Mouse (Mus musculus) cerebellum, postnatal 4 days (tissue): ENCODE measurements around the gene Akap6.
A peak's percentile ranks its signal among the peaks of the same experiment; 100 is the strongest.
"Not testable (repeated sequence)": the region's sequence is repeated elsewhere in the genome, so short reads cannot be mapped to it uniquely, and the experiment has no call there.

Experiments used
- DNase-seq, 2 experiments: peaks; one replicate each; pipeline ENCODE4 v3.0.0; 2022; ENCODE audit warnings: low spot score in 2 of 2, mixed read lengths in 1 of 2

The Akap6 gene

GRCm38 (mm10) chr12:52711857-52712640, 12.9 kb downstream of the Akap6 start:
- DNase-seq: no peak

DNA sequence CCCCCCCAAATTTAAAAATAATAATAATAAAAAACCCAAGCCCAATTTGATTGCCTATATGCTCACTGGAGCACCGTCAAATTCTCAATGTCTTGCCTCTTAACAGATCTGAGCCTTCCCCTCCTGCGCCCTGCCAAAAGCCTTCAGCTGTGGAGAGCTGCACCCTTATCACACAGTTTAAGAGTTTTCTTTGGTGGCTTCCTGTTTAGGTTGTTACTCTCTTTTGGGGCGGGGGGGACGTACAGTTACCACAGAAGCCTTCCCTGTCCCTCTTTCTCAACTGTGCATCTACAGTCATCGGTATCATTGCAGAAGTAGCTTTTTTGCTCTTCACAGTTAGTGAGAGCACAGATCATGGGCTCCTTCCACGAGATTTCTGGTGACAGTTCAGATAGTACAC, 19.2 kb downstream of the Akap6 start:
- no peak for DNase-seq

GRCm38 (mm10) chr12:52719232-52719631, 20.0 kb downstream of the Akap6 start:
- no peak for DNase-seq

- no peak for DNase-seq
These were observed 20.5 kb downstream of the Akap6 start for GRCm38 (mm10) chr12:52719681-52720080.

DNA sequence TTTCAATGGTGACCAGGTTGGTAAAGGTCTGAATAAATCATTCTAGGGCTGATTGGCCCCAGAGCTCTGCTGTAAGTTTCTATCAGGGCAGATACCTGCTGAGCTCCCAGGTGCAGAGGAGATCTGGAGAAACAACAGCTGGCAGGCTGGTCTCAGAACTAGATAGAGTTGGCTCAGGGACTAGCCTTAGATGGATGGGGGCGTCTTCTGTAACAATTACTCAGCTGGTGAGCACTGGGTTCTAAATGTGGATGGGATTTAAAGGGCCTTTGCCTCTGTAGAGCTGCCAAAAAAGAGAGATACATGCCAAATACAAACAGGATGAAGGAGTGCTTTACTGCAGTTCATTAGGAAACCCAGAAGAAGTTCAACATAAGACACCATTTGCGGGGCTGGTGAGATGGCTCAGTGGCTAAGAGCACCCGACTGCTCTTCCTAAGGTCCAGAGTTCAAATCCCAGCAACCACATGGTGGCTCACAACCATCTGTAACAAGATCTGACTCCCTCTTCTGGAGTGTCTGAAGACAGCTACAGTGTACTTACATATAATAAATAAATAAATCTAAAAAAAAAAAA, 24.9 kb downstream of the Akap6 start:
- not testable (repeated sequence) for DNase-seq

- no peak for DNase-seq
These were observed 27.4 kb downstream of the Akap6 start for GRCm38 (mm10) chr12:52726434-52727231.

GRCm38 (mm10) chr12:52729396-52729795, 30.2 kb downstream of the Akap6 start:
- no peak for DNase-seq

- not testable (repeated sequence) for DNase-seq
These were observed 36.0 kb downstream of the Akap6 start for GRCm38 (mm10) chr12:52735161-52735560.

GRCm38 (mm10) chr12:52737151-52737550, 38.0 kb downstream of the Akap6 start:
- DNase-seq: no peak

DNA sequence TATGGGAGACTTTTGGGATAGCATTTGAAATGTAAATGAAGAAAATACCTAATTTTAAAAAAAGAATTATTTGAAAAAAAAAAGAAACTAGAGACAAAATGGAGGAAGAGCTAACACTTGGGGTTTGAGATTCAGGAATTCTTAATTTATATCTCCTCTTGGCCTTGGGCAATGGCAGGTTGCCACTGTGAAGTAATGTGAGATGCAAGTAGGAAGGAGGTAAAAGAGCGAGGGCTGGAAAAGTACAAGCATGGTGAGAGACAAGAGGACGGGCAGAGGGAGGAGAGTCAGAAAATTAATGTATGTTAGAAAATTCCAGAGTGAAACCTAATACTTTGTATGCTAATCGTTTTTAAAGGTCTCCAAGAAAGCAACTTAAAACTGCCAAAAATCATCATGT, 40.1 kb downstream of the Akap6 start:
- no peak for DNase-seq

- no peak for DNase-seq
These were observed 42.6 kb downstream of the Akap6 start for GRCm38 (mm10) chr12:52741801-52742200.

DNA sequence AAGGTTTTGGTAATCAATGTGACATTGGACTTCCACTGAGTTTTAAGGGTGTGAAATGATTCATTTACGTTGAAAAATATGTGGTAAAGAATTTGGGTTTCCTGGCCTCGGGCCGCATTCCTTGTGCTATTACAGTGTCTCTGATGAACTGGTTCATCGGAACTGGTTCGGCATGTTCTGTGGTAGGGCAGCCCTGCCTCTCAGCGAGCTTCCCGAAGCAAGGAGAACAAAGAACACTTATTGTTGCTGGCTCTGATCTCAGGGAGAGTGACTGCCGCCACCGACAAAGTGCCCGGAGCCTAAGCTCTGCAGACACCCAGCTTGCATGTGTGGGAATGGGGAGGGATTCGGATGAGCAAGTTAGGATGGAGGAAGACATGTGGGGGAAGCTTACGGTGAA, 50.8 kb downstream of the Akap6 start:
- no peak for DNase-seq

GRCm38 (mm10) chr12:52755649-52756048, 56.5 kb downstream of the Akap6 start:
- no peak for DNase-seq

GRCm38 (mm10) chr12:52757881-52758280, 58.7 kb downstream of the Akap6 start:
- no peak for DNase-seq

GRCm38 (mm10) chr12:52764046-52764445, 64.9 kb downstream of the Akap6 start:
- no peak for DNase-seq

DNA sequence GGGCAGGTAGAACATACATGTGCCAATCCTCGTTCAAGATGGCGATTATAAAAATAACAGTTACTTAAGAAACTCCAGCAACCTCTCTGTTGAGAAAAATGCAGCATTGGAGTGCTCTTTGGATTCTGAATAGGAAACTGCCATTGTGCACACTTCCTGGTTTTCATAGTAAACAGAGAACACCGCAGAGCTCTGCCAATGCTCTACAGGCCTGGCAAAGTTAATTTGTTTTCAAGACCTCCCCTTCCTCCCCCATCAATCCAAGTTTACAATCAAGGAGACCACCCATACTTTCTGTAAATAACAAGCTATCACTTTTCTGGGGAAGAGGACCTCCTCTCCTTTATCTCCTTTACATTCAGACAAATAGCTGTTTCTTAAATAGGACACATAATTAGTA, 65.6 kb downstream of the Akap6 start:
- DNase-seq: no peak

GRCm38 (mm10) chr12:52769561-52769960, 70.4 kb downstream of the Akap6 start:
- no peak for DNase-seq

DNA sequence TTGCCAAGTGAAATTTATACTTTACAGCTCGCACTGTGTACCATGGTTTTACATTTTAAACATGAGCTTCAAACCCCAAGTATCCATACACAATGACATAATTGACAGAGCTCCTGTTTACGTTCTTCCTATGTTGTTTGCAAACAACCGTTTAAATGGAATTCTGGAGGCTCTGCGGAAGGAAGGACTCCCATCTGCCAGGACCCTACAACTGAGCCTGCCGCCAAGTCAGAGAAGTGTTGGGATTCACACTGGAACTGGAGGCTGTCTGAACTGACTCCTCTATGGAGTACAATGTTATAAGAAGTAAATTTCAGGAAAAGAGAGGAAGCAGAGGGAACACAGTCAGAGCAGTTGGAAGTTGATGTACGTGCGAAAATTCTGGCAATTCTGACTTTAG, 72.7 kb downstream of the Akap6 start:
- no peak for DNase-seq

- no peak for DNase-seq
These were observed 73.5 kb downstream of the Akap6 start for GRCm38 (mm10) chr12:52772494-52773280.

DNA sequence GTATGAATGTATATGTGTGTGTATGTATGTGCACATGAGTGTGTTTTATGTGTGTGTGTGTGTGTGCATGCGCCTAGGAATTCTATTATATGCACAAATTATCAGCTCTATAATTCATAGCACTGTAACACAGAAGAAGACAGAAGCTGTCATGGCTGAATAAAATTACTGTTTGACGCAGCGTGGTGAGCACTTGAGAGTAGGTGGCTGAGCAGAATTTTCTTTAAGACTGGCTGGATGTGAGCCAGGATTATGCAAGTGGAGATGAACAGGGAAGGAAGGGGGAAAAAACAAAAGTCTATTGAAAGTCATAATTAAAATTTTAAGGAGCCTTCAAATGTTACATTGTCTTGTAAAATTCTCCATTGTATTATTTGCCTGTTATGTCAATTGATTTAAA, 74.7 kb downstream of the Akap6 start:
- DNase-seq: no peak

DNA sequence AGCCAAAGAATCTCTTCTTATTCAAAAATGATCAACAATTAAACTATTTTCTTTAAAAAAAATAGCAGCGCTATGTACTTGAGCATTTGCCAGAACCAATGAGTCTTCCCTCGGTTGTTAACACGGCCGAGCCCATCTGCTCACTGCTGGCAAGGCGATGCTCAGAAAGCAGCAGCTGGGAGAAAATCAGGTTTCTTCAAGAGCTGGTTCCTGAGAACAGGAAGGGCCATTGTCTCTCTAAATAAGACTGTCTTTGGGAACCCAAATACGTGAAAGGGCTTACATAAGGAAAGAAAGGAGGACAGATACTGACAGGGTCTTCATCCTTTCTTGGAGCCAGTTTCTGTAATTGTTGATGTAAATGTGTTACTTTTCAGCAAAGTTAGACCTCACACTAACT, 75.2 kb downstream of the Akap6 start:
- peak in 1 of 2 experiments; percentile 51 for DNase-seq

- no peak for DNase-seq
These were observed 81.0 kb downstream of the Akap6 start for GRCm38 (mm10) chr12:52780216-52780615.
